Mouse (Mus musculus) brown adipose tissue, adult 24 weeks (tissue): ENCODE measurements at regions not wholly inside any gene's neighbourhood (a gene's known extent, or its start where the extent isn't known, plus 50 kb on each side); places are given as distances from the start of the nearest gene placed in this dataset.

Experiments
- H3K27ac ChIP-seq: fragments of 200-500 bp; replicated peaks from 2 replicates; pipeline ENCODE4 v1.5.1; 2012; ENCODE audit warnings: low read depth, mild to moderate bottlenecking, low read length
- H3K4me1 ChIP-seq: fragments of 200-500 bp; 2 replicates; pipeline ENCODE4 v1.6.1; 2012; ENCODE audit warnings: low read length, mixed read lengths; ENCODE audit not compliant: control insufficient read depth, insufficient read depth, insufficient read length
- H3K4me3 ChIP-seq: fragments of 200-500 bp; 2 replicates; pipeline ENCODE4 v1.5.1; 2012; ENCODE audit warnings: low read depth, mild to moderate bottlenecking, low read length, moderate library complexity; ENCODE audit not compliant: insufficient read depth

GRCm38 (mm10) chr16:78442830-78443229 lies 65.8 kb upstream of the Btg3 start:
- no peak overlapping the region for H3K4me3 ChIP-seq
- no peak overlapping the region for H3K27ac ChIP-seq
- H3K4me1 ChIP-seq, result no peaks in the 10 kb centered on the region

GRCm38 (mm10) chr16:78441961-78442360 lies 65.0 kb upstream of the Btg3 start:
- Histone ChIP-seq H3K4me3 (no peak overlapping the region), H3K27ac (no peak overlapping the region), H3K4me1 (no peaks in the 10 kb centered on the region)

- no peak overlapping the region for H3K27ac ChIP-seq
- no peaks in the 10 kb centered on the region for H3K4me1 ChIP-seq
- H3K4me3 ChIP-seq, result no peak overlapping the region
Observed at GRCm38 (mm10) chr16:78435707-78436106, 58.7 kb upstream of the Btg3 start.

- Histone ChIP-seq H3K4me3 (peak overlapping the region; percentile 65), H3K4me1 (no peaks in the 10 kb centered on the region), H3K27ac (peak overlapping the region; percentile 62)
Observed at GRCm38 (mm10) chr16:78427470-78428041, 50.6 kb upstream of the Btg3 start.
